Mouse (Mus musculus): ENCODE data around the gene Tmem88b. TPM values are rescaled to one million over a fixed set of nuclear protein-coding genes. Genes with fewer than 3 reads are reported as not detected.

Gene Tmem88b
- polyA plus RNA-seq, 1 experiment from 2014 or later, result 1.3 TPM

DNA sequence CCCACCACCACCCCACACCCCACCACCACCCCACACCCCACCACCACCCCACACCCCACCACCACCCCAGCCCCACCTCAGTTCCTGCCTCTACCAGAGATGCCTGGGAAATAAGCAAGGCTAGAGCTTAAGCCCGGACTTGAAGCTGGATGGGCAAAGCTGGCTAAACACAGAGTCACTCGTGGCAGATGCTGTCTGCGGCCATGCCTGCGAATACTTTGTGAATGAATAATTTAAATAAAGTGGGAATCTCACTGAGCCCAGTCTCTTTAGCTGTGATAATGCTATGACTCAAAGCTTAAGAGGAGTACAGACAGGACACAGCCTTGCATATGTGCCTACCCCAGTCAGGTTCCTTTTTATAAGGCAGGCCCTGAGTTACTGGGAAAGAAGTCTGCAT, 6.2 kb downstream of the Tmem88b start:
- 77% methylated on average over 4 of the region's 4 CpGs for WGBS
- Histone ChIP-seq H3K27me3 (replicated peaks; ENCODE audit: control insufficient read depth, insufficient read depth, low read length) (no peaks in the 10 kb centered on the region), H3K27ac (ENCODE audit: low read depth, low read length) (no peak overlapping the region), H3K4me3 (ENCODE audit: low read length) (no peak overlapping the region), H3K9ac (ENCODE audit: low read depth, low read length) (no peak overlapping the region), H3K4me1 (ENCODE audit: control insufficient read depth, insufficient read depth, low read depth, low read length) (peaks cover 14% of the 10 kb centered on the region), H3K4me2 (ENCODE audit: low read length) (no peak overlapping the region), H3K9me3 (ENCODE audit: control insufficient read depth, low read length) (no peaks in the 10 kb centered on the region), H3K36me3 (ENCODE audit: control insufficient read depth, insufficient read depth, low read length) (no peaks in the 10 kb centered on the region)
- ATAC-seq, result no peak

DNA sequence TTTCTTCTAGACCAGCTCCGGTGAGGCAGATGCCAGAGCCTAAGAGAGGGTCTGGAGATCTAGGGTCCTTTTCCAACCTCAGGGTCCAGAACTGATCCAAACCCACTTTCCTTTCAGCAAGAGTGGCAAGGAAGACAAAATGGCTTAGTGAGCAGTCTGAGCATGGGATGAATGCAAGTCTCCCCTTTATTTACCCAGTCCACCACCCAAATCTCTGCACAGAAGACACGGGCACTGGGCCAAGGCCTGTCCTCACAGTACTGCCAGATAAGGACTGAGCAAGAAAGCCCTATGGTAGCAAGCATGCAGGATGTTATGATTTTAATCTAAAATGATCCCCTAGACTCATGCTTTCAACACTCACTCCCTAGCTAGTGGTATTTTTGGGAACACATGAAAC, 7.9 kb downstream of the Tmem88b start:
- Histone ChIP-seq H3K27ac (ENCODE audit: low read depth, low read length) (no peak overlapping the region), H3K4me2 (ENCODE audit: low read length) (no peak overlapping the region), H3K9me3 (ENCODE audit: control insufficient read depth, low read length) (no peaks in the 10 kb centered on the region), H3K4me1 (ENCODE audit: control insufficient read depth, insufficient read depth, low read depth, low read length) (peaks cover 18% of the 10 kb centered on the region), H3K36me3 (ENCODE audit: control insufficient read depth, insufficient read depth, low read length) (no peaks in the 10 kb centered on the region), H3K9ac (ENCODE audit: low read depth, low read length) (no peak overlapping the region), H3K27me3 (replicated peaks; ENCODE audit: control insufficient read depth, insufficient read depth, low read length) (peaks cover 7% of the 10 kb centered on the region), H3K4me3 (ENCODE audit: low read length) (no peak overlapping the region)
- no peak for ATAC-seq
- 76% methylated on average over 2 of the region's 2 CpGs for WGBS

DNA sequence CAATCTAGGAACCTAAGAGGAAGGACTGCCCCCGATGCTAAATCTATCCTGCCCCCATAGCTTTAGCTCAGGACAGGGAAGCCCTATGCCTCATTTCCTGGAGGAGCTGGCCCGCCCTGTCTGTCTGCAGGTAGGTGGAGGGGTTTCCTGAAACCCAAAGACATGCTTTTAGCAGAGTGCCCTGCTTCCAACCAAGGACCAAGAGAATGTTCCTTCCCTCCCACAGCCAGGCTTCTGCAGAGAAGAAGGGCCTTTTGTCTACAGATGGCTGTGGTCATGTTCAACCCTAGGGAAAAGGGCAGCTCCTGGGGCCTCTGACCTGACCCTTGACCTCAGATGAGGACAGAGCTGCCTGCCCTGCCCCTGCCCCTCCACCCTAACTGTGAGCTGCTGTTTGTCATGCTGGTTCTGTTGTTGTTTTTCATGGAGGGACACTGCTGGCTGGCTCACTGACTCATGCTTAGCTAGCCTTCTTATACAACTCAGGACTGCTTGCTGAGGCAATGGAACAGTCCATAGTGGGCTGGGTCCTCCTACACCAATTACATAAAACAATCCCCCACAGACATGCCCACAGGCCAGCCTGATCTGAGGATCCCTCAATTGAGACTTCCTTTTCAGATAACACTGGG, 8.9 kb downstream of the Tmem88b start:
- no peak overlapping the region for H3K27ac ChIP-seq (ENCODE audit: low read depth, low read length)
- no peak for ATAC-seq
- 45% methylated on average over 2 of the region's 2 CpGs for WGBS

DNA sequence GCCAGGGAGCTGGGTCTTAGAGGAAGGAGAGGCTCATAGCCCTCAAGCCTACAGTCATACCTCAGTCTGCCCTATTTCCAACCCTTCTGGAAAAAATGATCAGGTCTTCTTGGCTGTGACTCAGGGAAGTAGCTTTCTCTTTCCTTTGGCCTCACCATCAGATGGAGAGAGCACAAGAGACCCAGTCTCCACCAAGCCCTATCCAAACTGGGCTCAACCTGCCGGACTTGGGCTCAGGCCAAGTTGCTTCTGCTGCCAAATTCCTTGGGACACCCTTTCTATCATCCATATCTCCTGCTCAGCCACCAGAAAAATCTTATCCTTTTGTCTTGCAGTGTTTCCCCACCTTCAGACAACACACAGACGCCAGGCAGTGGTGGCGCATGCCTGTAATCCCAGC, 9.8 kb downstream of the Tmem88b start:
- no peaks in the 10 kb centered on the region for H3K9me3 ChIP-seq (ENCODE audit: control insufficient read depth, low read length)
- 68% methylated on average over 3 of the region's 3 CpGs for WGBS
- no peak for ATAC-seq
- H3K27me3 ChIP-seq (replicated peaks; ENCODE audit: control insufficient read depth, insufficient read depth, low read length), result peaks cover 11% of the 10 kb centered on the region
- no peak overlapping the region for H3K4me3 ChIP-seq (ENCODE audit: low read length)
- peaks cover 19% of the 10 kb centered on the region for H3K4me1 ChIP-seq (ENCODE audit: control insufficient read depth, insufficient read depth, low read depth, low read length)
- H3K9ac ChIP-seq (ENCODE audit: low read depth, low read length), result no peak overlapping the region
- H3K36me3 ChIP-seq (ENCODE audit: control insufficient read depth, insufficient read depth, low read length), result no peaks in the 10 kb centered on the region
- H3K4me2 ChIP-seq (ENCODE audit: low read length), result no peak overlapping the region
- H3K27ac ChIP-seq (ENCODE audit: low read depth, low read length), result peak overlapping the region; percentile 5; the same call in 1 of the 2 replicates

More for the DNA sequence above, 8.9 kb downstream of the Tmem88b start:
- peaks cover 18% of the 10 kb centered on the region for H3K4me1 ChIP-seq (ENCODE audit: control insufficient read depth, insufficient read depth, low read depth, low read length)
- H3K36me3 ChIP-seq (ENCODE audit: control insufficient read depth, insufficient read depth, low read length), result no peaks in the 10 kb centered on the region
- no peak overlapping the region for H3K4me2 ChIP-seq (ENCODE audit: low read length)
- no peak overlapping the region for H3K9ac ChIP-seq (ENCODE audit: low read depth, low read length)
- H3K27me3 ChIP-seq (replicated peaks; ENCODE audit: control insufficient read depth, insufficient read depth, low read length), result peaks cover 11% of the 10 kb centered on the region
- H3K4me3 ChIP-seq (ENCODE audit: low read length), result no peak overlapping the region
- H3K9me3 ChIP-seq (ENCODE audit: control insufficient read depth, low read length), result no peaks in the 10 kb centered on the region

DNA sequence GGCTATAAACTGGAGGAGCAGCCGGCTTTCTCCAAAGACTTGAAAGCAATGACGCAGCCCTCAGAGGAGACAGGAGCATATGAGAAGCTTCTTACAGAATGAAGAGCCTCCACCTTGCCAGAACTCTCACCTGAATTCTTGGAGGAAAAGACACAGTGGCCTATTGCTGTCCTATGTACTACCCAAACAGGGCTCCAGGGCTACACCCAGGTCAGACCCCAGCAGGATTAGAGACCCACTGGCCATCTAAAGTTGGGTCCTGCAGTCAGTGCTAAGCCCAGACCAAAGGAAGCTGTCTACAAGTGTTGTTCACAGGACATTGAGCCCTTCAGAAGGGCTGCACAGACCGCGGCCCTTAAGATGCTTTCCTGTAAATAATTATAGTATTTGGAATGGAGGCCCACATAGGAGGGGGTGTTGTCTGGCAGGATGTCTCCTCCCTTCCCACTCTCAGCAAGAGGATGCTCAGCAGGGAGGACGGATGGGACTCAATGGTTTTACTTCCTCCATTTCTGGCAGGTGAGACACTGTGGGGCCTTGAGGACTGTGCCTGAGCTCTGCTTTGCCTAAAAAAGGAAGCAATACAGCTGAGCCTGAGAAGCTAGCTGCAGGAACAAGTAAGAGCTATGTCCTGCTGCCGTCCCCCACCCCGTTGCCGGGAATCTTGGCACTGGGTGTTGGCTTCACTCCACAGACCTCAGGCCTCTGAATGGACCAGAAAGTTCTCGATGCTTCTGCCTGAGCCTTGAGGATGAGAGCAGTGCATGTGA, 10.5 kb downstream of the Tmem88b start:
- Histone ChIP-seq H3K36me3 (ENCODE audit: control insufficient read depth, insufficient read depth, low read length) (no peaks in the 10 kb centered on the region), H3K4me3 (ENCODE audit: low read length) (peak overlapping the region; percentile 48), H3K4me1 (ENCODE audit: control insufficient read depth, insufficient read depth, low read depth, low read length) (peaks cover 25% of the 10 kb centered on the region), H3K4me2 (ENCODE audit: low read length) (peak overlapping the region; percentile 82), H3K9me3 (ENCODE audit: control insufficient read depth, low read length) (no peaks in the 10 kb centered on the region), H3K27me3 (replicated peaks; ENCODE audit: control insufficient read depth, insufficient read depth, low read length) (peaks cover 11% of the 10 kb centered on the region), H3K9ac (ENCODE audit: low read depth, low read length) (peak overlapping the region; percentile 64), H3K27ac (ENCODE audit: low read depth, low read length) (peak overlapping the region; percentile 61)
- no peak for ATAC-seq
- WGBS, result 50% methylated on average over 9 of the region's 9 CpGs

DNA sequence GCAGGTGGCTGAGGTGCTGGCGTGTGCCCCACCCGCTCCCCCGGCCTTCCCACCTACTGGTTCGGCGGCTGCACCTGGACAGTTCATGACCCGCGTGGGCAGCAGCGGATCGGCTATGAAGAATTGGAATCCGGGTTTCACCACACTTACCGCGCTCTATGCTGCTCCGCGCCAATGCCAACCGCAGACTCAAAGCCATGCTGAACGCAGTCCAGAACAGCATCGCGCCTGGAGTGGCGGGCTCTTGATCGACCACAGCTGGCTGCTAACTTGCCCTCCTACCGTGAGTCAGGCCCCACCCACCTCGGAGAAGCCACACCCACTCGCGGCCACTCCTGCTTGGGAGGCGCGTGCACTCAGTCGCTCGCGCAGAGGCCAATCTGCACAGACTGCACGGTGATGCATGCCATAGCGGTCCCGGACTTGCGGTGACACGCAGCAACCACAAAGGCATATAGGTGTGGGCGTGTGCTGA, 11.4 kb downstream of the Tmem88b start, which contains the start of gene Vwa1:
Gene Vwa1 (minus strand): TSS at position 419 of the 475 bp plus-strand sequence.
- no peaks in the 10 kb centered on the region for H3K36me3 ChIP-seq (ENCODE audit: control insufficient read depth, insufficient read depth, low read length)
- H3K4me1 ChIP-seq (ENCODE audit: control insufficient read depth, insufficient read depth, low read depth, low read length), result peaks cover 29% of the 10 kb centered on the region
- under 1% methylated on average over 32 of the region's 35 CpGs for WGBS
- H3K27me3 ChIP-seq (replicated peaks; ENCODE audit: control insufficient read depth, insufficient read depth, low read length), result peaks cover 11% of the 10 kb centered on the region
- ATAC-seq, result peak; percentile 84
- no peaks in the 10 kb centered on the region for H3K9me3 ChIP-seq (ENCODE audit: control insufficient read depth, low read length)
- peak within 1 kb of the TSS; percentile 48 for H3K4me3 ChIP-seq (ENCODE audit: low read length)
- H3K9ac ChIP-seq (ENCODE audit: low read depth, low read length), result peak within 1 kb of the TSS; percentile 64
- peak within 1 kb of the TSS; percentile 61 for H3K27ac ChIP-seq (ENCODE audit: low read depth, low read length)
- peak within 1 kb of the TSS; percentile 82 for H3K4me2 ChIP-seq (ENCODE audit: low read length)

DNA sequence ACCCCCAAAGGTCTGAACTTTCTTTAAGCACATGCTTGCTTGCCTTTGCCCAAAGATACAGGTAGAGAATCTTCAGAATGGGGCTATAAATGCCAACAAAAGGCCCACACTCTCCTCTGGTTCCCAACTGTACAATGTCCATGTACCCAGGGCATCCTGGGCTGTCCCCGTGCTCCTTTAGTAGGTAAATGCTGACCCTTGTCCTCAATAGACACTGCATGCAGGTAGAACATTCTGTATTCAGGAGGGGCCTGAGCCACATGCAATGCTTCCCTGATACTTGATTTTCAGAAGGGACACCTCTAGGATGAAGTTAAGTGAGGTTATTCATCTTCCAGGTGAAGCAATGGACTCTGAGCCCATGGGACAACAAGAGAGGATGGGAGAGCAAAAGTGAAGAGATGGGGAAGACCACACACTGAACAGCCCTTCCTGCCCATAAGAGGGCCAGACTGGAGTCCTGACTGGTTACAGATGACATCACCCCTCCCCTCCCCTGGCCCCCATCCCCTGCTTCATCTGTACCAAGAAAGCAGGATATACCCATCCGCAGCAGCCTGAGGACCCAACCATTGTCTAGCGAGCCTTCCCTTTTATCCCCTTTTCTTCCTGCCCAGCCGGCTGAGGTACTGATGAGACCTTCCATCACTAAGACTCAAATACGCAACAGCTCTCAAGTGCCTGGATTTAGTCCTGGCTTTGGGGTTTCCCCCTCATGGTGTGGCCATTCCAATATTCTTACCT, 12.2 kb downstream of the Tmem88b start:
- peak overlapping the region; percentile 5; the same call in 1 of the 2 replicates for H3K27ac ChIP-seq (ENCODE audit: low read depth, low read length)
- no peaks in the 10 kb centered on the region for H3K36me3 ChIP-seq (ENCODE audit: control insufficient read depth, insufficient read depth, low read length)
- H3K27me3 ChIP-seq (replicated peaks; ENCODE audit: control insufficient read depth, insufficient read depth, low read length), result peaks cover 11% of the 10 kb centered on the region
- H3K9ac ChIP-seq (ENCODE audit: low read depth, low read length), result peak overlapping the region; percentile 64
- no peaks in the 10 kb centered on the region for H3K9me3 ChIP-seq (ENCODE audit: control insufficient read depth, low read length)
- WGBS, result 37% methylated on average over 5 of the region's 5 CpGs
- H3K4me2 ChIP-seq (ENCODE audit: low read length), result peak overlapping the region; percentile 82
- H3K4me1 ChIP-seq (ENCODE audit: control insufficient read depth, insufficient read depth, low read depth, low read length), result peaks cover 29% of the 10 kb centered on the region
- no peak for ATAC-seq
- H3K4me3 ChIP-seq (ENCODE audit: low read length), result peak overlapping the region; percentile 48

DNA sequence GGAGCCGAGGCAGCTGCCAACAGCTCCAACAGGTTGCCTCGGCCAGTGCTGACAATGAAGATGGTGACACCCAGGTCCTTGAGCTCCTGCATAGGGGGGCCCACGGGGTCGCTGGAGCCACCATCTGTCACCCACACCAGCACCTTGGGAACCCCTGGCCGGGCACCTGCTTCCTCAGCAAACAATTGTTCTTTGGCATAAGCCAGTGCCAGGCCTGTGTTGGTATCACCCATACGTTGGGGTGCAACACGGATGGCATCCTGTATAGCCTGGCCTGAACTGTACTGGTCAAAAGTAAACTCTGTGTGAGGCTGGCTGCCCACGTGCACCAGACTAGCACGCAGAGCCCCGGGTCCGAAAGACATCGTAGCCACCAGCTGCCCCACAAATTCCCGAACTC, 12.9 kb downstream of the Tmem88b start:
- peaks cover 11% of the 10 kb centered on the region for H3K27me3 ChIP-seq (replicated peaks; ENCODE audit: control insufficient read depth, insufficient read depth, low read length)
- H3K4me1 ChIP-seq (ENCODE audit: control insufficient read depth, insufficient read depth, low read depth, low read length), result peaks cover 29% of the 10 kb centered on the region
- no peaks in the 10 kb centered on the region for H3K9me3 ChIP-seq (ENCODE audit: control insufficient read depth, low read length)
- H3K4me2 ChIP-seq (ENCODE audit: low read length), result peak overlapping the region; percentile 34
- 84% methylated on average over 13 of the region's 13 CpGs for WGBS
- no peak overlapping the region for H3K4me3 ChIP-seq (ENCODE audit: low read length)
- no peak overlapping the region for H3K27ac ChIP-seq (ENCODE audit: low read depth, low read length)
- ATAC-seq, result no peak
- H3K36me3 ChIP-seq (ENCODE audit: control insufficient read depth, insufficient read depth, low read length), result no peaks in the 10 kb centered on the region
- no peak overlapping the region for H3K9ac ChIP-seq (ENCODE audit: low read depth, low read length)

DNA sequence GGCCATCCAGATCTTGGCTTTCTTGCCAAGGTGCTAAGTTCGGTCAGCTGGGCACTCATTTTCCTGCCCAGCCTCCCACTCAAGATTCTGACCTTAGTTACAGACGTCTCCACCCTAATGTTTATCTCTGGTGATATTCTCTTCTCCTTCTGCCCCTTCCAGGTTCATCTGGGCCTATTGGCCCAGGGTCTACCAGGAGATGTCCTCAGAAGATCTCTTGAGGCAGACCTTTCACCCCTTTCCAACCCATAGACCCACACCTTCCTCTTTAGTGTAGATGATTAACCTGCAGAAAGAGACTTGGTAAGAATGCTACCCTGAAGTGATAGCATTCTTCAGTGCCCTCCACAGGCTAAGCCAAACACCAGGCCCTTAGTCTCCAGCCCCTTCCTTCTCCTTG, 14.0 kb downstream of the Tmem88b start:
- Histone ChIP-seq H3K9ac (ENCODE audit: low read depth, low read length) (no peak overlapping the region), H3K36me3 (ENCODE audit: control insufficient read depth, insufficient read depth, low read length) (no peaks in the 10 kb centered on the region), H3K9me3 (ENCODE audit: control insufficient read depth, low read length) (no peaks in the 10 kb centered on the region), H3K4me3 (ENCODE audit: low read length) (no peak overlapping the region), H3K27ac (ENCODE audit: low read depth, low read length) (no peak overlapping the region), H3K4me2 (ENCODE audit: low read length) (no peak overlapping the region), H3K4me1 (ENCODE audit: control insufficient read depth, insufficient read depth, low read depth, low read length) (peaks cover 29% of the 10 kb centered on the region), H3K27me3 (replicated peaks; ENCODE audit: control insufficient read depth, insufficient read depth, low read length) (peaks cover 11% of the 10 kb centered on the region)
- ATAC-seq, result no peak
- 79% methylated on average over 2 of the region's 2 CpGs for WGBS

Data from hindbrain, embryonic 16.5 days (tissue).